Mouse (Mus musculus): ENCODE results near the gene Efcc1. TPM values are rescaled to one million over a fixed set of nuclear protein-coding genes. Genes with fewer than 3 reads are reported as not detected.

Gene Efcc1
- total and polyA plus RNA-seq, 2 experiments = 0.65 to 0.86 TPM

GRCm38 (mm10) chr6:87751574-87751973 lies 20.9 kb downstream of the Efcc1 start:
- Histone ChIP-seq H3K4me1 (ENCODE audit: control insufficient read depth, insufficient read depth, low read length) (no peaks in the 10 kb centered on the region), H3K4me3 (ENCODE audit: insufficient read depth, low read depth, low read length) (no peak overlapping the region), H3K9ac (ENCODE audit: low read depth, low read length) (no peak overlapping the region), H3K79me2 (ENCODE audit: control insufficient read depth, insufficient read depth, low read length) (no peaks in the 10 kb centered on the region), H3K36me3 (ENCODE audit: control insufficient read depth, insufficient read depth, low read length) (no peaks in the 10 kb centered on the region), H3K27ac (replicated peaks; ENCODE audit: insufficient read depth, low read depth, low read length) (no peak overlapping the region), H3K27me3 (ENCODE audit: control insufficient read depth, insufficient read depth, low read length) (no peaks in the 10 kb centered on the region)
- TF ChIP-seq CTCF (IDR thresholded peaks at IDR 0.05; ENCODE audit: low read depth, low read length) = no peak
- no peak for TF ChIP-seq POLR2A (IDR thresholded peaks at IDR 0.05; ENCODE audit: extremely low read depth, insufficient read depth, low read length)
- no peak for DNase-seq (ENCODE audit: extremely low read depth, low read depth, low spot score)
- 91% methylated on average over 6 of the region's 6 CpGs for WGBS

- Histone ChIP-seq H3K27me3 (ENCODE audit: control insufficient read depth, insufficient read depth, low read length) (no peaks in the 10 kb centered on the region), H3K4me1 (ENCODE audit: control insufficient read depth, insufficient read depth, low read length) (peaks cover 8% of the 10 kb centered on the region), H3K9ac (ENCODE audit: low read depth, low read length) (no peak overlapping the region), H3K4me3 (ENCODE audit: insufficient read depth, low read depth, low read length) (no peak overlapping the region), H3K27ac (replicated peaks; ENCODE audit: insufficient read depth, low read depth, low read length) (no peak overlapping the region), H3K36me3 (ENCODE audit: control insufficient read depth, insufficient read depth, low read length) (no peaks in the 10 kb centered on the region), H3K79me2 (ENCODE audit: control insufficient read depth, insufficient read depth, low read length) (no peaks in the 10 kb centered on the region)
- no peak for DNase-seq (ENCODE audit: extremely low read depth, low read depth, low spot score)
- 95% methylated on average over 4 of the region's 4 CpGs for WGBS
- TF ChIP-seq POLR2A (IDR thresholded peaks at IDR 0.05; ENCODE audit: extremely low read depth, insufficient read depth, low read length) = no peak
- no peak for TF ChIP-seq CTCF (IDR thresholded peaks at IDR 0.05; ENCODE audit: low read depth, low read length)
Observed at GRCm38 (mm10) chr6:87755196-87755595, 24.5 kb downstream of the Efcc1 start.

GRCm38 (mm10) chr6:87756896-87757295 lies 26.2 kb downstream of the Efcc1 start:
- TF ChIP-seq CTCF (IDR thresholded peaks at IDR 0.05; ENCODE audit: low read depth, low read length) (no peak), POLR2A (IDR thresholded peaks at IDR 0.05; ENCODE audit: extremely low read depth, insufficient read depth, low read length) (no peak)
- Histone ChIP-seq H3K79me2 (ENCODE audit: control insufficient read depth, insufficient read depth, low read length) (no peaks in the 10 kb centered on the region), H3K27ac (replicated peaks; ENCODE audit: insufficient read depth, low read depth, low read length) (no peak overlapping the region), H3K9ac (ENCODE audit: low read depth, low read length) (no peak overlapping the region), H3K36me3 (ENCODE audit: control insufficient read depth, insufficient read depth, low read length) (no peaks in the 10 kb centered on the region), H3K4me3 (ENCODE audit: insufficient read depth, low read depth, low read length) (no peak overlapping the region), H3K4me1 (ENCODE audit: control insufficient read depth, insufficient read depth, low read length) (peaks cover 8% of the 10 kb centered on the region), H3K27me3 (ENCODE audit: control insufficient read depth, insufficient read depth, low read length) (no peaks in the 10 kb centered on the region)
- DNase-seq (ENCODE audit: extremely low read depth, low read depth, low spot score) = no peak
- WGBS = 89% methylated on average over 8 of the region's 8 CpGs

GRCm38 (mm10) chr6:87759404-87759803 lies 28.7 kb downstream of the Efcc1 start:
- Histone ChIP-seq H3K27me3 (ENCODE audit: control insufficient read depth, insufficient read depth, low read length) (no peaks in the 10 kb centered on the region), H3K4me1 (ENCODE audit: control insufficient read depth, insufficient read depth, low read length) (peaks cover 8% of the 10 kb centered on the region), H3K27ac (replicated peaks; ENCODE audit: insufficient read depth, low read depth, low read length) (peak overlapping the region; percentile 75), H3K4me3 (ENCODE audit: insufficient read depth, low read depth, low read length) (no peak overlapping the region), H3K9ac (ENCODE audit: low read depth, low read length) (0 out of 2 replicates have a peak overlapping the region, but pooled peaks have one; percentile 20), H3K79me2 (ENCODE audit: control insufficient read depth, insufficient read depth, low read length) (no peaks in the 10 kb centered on the region), H3K36me3 (ENCODE audit: control insufficient read depth, insufficient read depth, low read length) (no peaks in the 10 kb centered on the region)
- 24% methylated on average over 3 of the region's 3 CpGs for WGBS
- peak; percentile 90 for DNase-seq (ENCODE audit: extremely low read depth, low read depth, low spot score)
- no peak for TF ChIP-seq CTCF (IDR thresholded peaks at IDR 0.05; ENCODE audit: low read depth, low read length)
- TF ChIP-seq POLR2A (IDR thresholded peaks at IDR 0.05; ENCODE audit: extremely low read depth, insufficient read depth, low read length) = no peak

- peak overlapping the region; percentile 75 for H3K27ac ChIP-seq (replicated peaks; ENCODE audit: insufficient read depth, low read depth, low read length)
- peaks cover 8% of the 10 kb centered on the region for H3K4me1 ChIP-seq (ENCODE audit: control insufficient read depth, insufficient read depth, low read length)
- H3K27me3 ChIP-seq (ENCODE audit: control insufficient read depth, insufficient read depth, low read length) = no peaks in the 10 kb centered on the region
- no peak overlapping the region for H3K4me3 ChIP-seq (ENCODE audit: insufficient read depth, low read depth, low read length)
- no peaks in the 10 kb centered on the region for H3K79me2 ChIP-seq (ENCODE audit: control insufficient read depth, insufficient read depth, low read length)
- TF ChIP-seq POLR2A (IDR thresholded peaks at IDR 0.05; ENCODE audit: extremely low read depth, insufficient read depth, low read length) = no peak
- no peak for TF ChIP-seq CTCF (IDR thresholded peaks at IDR 0.05; ENCODE audit: low read depth, low read length)
- WGBS = 14% methylated on average over 3 of the region's 3 CpGs
- 0 out of 2 replicates have a peak overlapping the region, but pooled peaks have one; percentile 20 for H3K9ac ChIP-seq (ENCODE audit: low read depth, low read length)
- DNase-seq (ENCODE audit: extremely low read depth, low read depth, low spot score) = peak; percentile 77
- H3K36me3 ChIP-seq (ENCODE audit: control insufficient read depth, insufficient read depth, low read length) = no peaks in the 10 kb centered on the region
Observed at GRCm38 (mm10) chr6:87759850-87760249, 29.2 kb downstream of the Efcc1 start.

- Histone ChIP-seq H3K4me1 (ENCODE audit: control insufficient read depth, insufficient read depth, low read length) (peaks cover 8% of the 10 kb centered on the region), H3K9ac (ENCODE audit: low read depth, low read length) (no peak overlapping the region), H3K36me3 (ENCODE audit: control insufficient read depth, insufficient read depth, low read length) (no peaks in the 10 kb centered on the region), H3K27me3 (ENCODE audit: control insufficient read depth, insufficient read depth, low read length) (no peaks in the 10 kb centered on the region), H3K79me2 (ENCODE audit: control insufficient read depth, insufficient read depth, low read length) (no peaks in the 10 kb centered on the region), H3K27ac (replicated peaks; ENCODE audit: insufficient read depth, low read depth, low read length) (no peak overlapping the region), H3K4me3 (ENCODE audit: insufficient read depth, low read depth, low read length) (no peak overlapping the region)
- TF ChIP-seq CTCF (IDR thresholded peaks at IDR 0.05; ENCODE audit: low read depth, low read length) (no peak), POLR2A (IDR thresholded peaks at IDR 0.05; ENCODE audit: extremely low read depth, insufficient read depth, low read length) (no peak)
- WGBS = 87% methylated on average over 5 of the region's 5 CpGs
- no peak for DNase-seq (ENCODE audit: extremely low read depth, low read depth, low spot score)
Observed at GRCm38 (mm10) chr6:87762161-87762560, 31.5 kb downstream of the Efcc1 start.

Data from liver, adult 2 months (tissue).